Mouse (Mus musculus) intestine, postnatal 0 days (tissue): ENCODE data around the gene Afap1l2. TPM values are rescaled to one million over a fixed set of nuclear protein-coding genes. Genes with fewer than 3 reads are reported as not detected.

ENCODE experiments used
- ATAC-seq: fragments of 200-750 bp; cut with Nextera tagmentation; 2 replicates; pipeline ENCODE4 v1.8.0; 2017; ENCODE audit warnings: mild to moderate bottlenecking, moderate TSS enrichment, moderate library complexity
- H3K27ac ChIP-seq: fragments of 300-500 bp; sonication (generic); 2 replicates; pipeline ENCODE4 v1.5.1; 2014; ENCODE audit warnings: mild to moderate bottlenecking, low read depth, low read length, moderate library complexity
- H3K27me3 ChIP-seq: fragments of 300-500 bp; sonication (generic); replicated peaks from 2 replicates; pipeline ENCODE4 v1.6.1; 2014; ENCODE audit warnings: low read length, mixed read lengths; ENCODE audit not compliant: control insufficient read depth, insufficient read depth
- H3K36me3 ChIP-seq: fragments of 300-500 bp; sonication (generic); 2 replicates; pipeline ENCODE4 v1.6.1; 2014; ENCODE audit warnings: mild to moderate bottlenecking, moderate library complexity; ENCODE audit not compliant: control insufficient read depth, insufficient read depth
- H3K4me1 ChIP-seq: fragments of 300-500 bp; sonication (generic); replicated peaks from 2 replicates; pipeline ENCODE4 v1.6.1; 2014; ENCODE audit warnings: antibody characterized with exemption, low read length, mixed read lengths; ENCODE audit not compliant: control insufficient read depth, insufficient read depth
- H3K4me2 ChIP-seq: fragments of 300-500 bp; sonication (generic); replicated peaks from 2 replicates; pipeline ENCODE4 v1.6.1; 2014; ENCODE audit warnings: low read depth, mild to moderate bottlenecking, moderate library complexity
- H3K4me3 ChIP-seq: fragments of 300-500 bp; sonication (generic); 2 replicates; pipeline ENCODE4 v1.5.1; 2014; ENCODE audit warnings: low read depth, low read length
- H3K9ac ChIP-seq: fragments of 300-500 bp; sonication (generic); 2 replicates; pipeline ENCODE4 v1.6.1; 2014; ENCODE audit warnings: mild to moderate bottlenecking, low read depth, low read length
- H3K9me3 ChIP-seq: fragments of 300-500 bp; sonication (generic); 2 replicates; pipeline ENCODE4 v1.6.1; 2016; ENCODE audit warnings: mixed run types; ENCODE audit not compliant: control insufficient read depth
- CTCF ChIP-seq: sonication (generic); IDR thresholded peaks from 2 replicates; pipeline ENCODE4 v1.5.1; 2016; ENCODE audit warnings: low read depth, mild to moderate bottlenecking, control low read depth, antibody characterized with exemption, moderate library complexity
- WGBS: fragments of 180-500 bp; shearing (Covaris S2); extraction: QIAGEN DNeasy Blood & Tissue Kit; methylation state at CpG from one replicate; pipeline ENCODE4 v1.1.7; 2014; 5-methylcytosine and 5-hydroxymethylcytosine counted together
- polyA plus RNA-seq: library from polyadenylated mRNA; unstranded; fragments of >200 nt; fragmentation: Nextera tagmentation; extraction: Ambion mirVana; gene quantifications from 2 replicates; pipeline ENCODE4 v1.2.1, GENCODE M21; 2015

Gene Afap1l2
- polyA plus RNA-seq, 1 experiment from 2014 or later = 7.1 TPM

GRCm38 (mm10) chr19:57049592-57050090 lies 41.6 kb upstream of the Afap1l2 start:
- no peak for ATAC-seq
- Histone ChIP-seq H3K4me3 (no peak overlapping the region), H3K36me3 (peaks cover 7% of the 10 kb centered on the region; the same call in 1 of the 2 replicates), H3K9ac (no peak overlapping the region), H3K9me3 (no peaks in the 10 kb centered on the region), H3K27me3 (no peaks in the 10 kb centered on the region), H3K4me1 (no peaks in the 10 kb centered on the region), H3K27ac (no peak overlapping the region), H3K4me2 (no peak overlapping the region)
- 79% methylated on average over 16 of the region's 16 CpGs for WGBS
- no peak for TF ChIP-seq CTCF

GRCm38 (mm10) chr19:57047671-57048320 lies 39.8 kb upstream of the Afap1l2 start:
- H3K9me3 ChIP-seq = no peaks in the 10 kb centered on the region
- peaks cover 19% of the 10 kb centered on the region for H3K36me3 ChIP-seq
- no peak for ATAC-seq
- H3K4me3 ChIP-seq = no peak overlapping the region
- no peak overlapping the region for H3K9ac ChIP-seq
- no peak for TF ChIP-seq CTCF
- H3K27me3 ChIP-seq = no peaks in the 10 kb centered on the region
- no peak overlapping the region for H3K27ac ChIP-seq
- no peaks in the 10 kb centered on the region for H3K4me1 ChIP-seq
- H3K4me2 ChIP-seq = no peak overlapping the region
- 76% methylated on average over 9 of the region's 9 CpGs for WGBS

GRCm38 (mm10) chr19:57039258-57039657 lies 31.2 kb upstream of the Afap1l2 start:
- ATAC-seq = no peak

GRCm38 (mm10) chr19:57036860-57037259 lies 28.8 kb upstream of the Afap1l2 start:
- Histone ChIP-seq H3K27me3 (no peaks in the 10 kb centered on the region), H3K4me2 (no peak overlapping the region), H3K4me3 (no peak overlapping the region), H3K4me1 (no peaks in the 10 kb centered on the region), H3K36me3 (peaks cover 39% of the 10 kb centered on the region), H3K9ac (no peak overlapping the region), H3K27ac (no peak overlapping the region), H3K9me3 (no peaks in the 10 kb centered on the region)
- WGBS = 93% methylated on average over 15 of the region's 15 CpGs
- no peak for ATAC-seq
- TF ChIP-seq CTCF = no peak

More at GRCm38 (mm10) chr19:57039258-57039657, 31.2 kb upstream of the Afap1l2 start:
- Histone ChIP-seq H3K27me3 (no peaks in the 10 kb centered on the region), H3K4me3 (no peak overlapping the region), H3K4me2 (no peak overlapping the region), H3K27ac (no peak overlapping the region), H3K4me1 (no peaks in the 10 kb centered on the region), H3K36me3 (peaks cover 55% of the 10 kb centered on the region), H3K9me3 (no peaks in the 10 kb centered on the region), H3K9ac (no peak overlapping the region)
- WGBS = 64% methylated on average over 6 of the region's 6 CpGs
- TF ChIP-seq CTCF = peak; percentile 74

GRCm38 (mm10) chr19:57031582-57031981 lies 23.6 kb upstream of the Afap1l2 start:
- no peaks in the 10 kb centered on the region for H3K4me1 ChIP-seq
- no peak overlapping the region for H3K4me2 ChIP-seq
- no peak overlapping the region for H3K27ac ChIP-seq
- H3K4me3 ChIP-seq = no peak overlapping the region
- H3K9me3 ChIP-seq = no peaks in the 10 kb centered on the region
- no peak overlapping the region for H3K9ac ChIP-seq
- peak; percentile 88 for TF ChIP-seq CTCF
- 69% methylated on average over 4 of the region's 4 CpGs for WGBS
- H3K36me3 ChIP-seq = peaks cover 13% of the 10 kb centered on the region
- ATAC-seq = peak; percentile 19; the same call in 1 of the 2 replicates
- no peaks in the 10 kb centered on the region for H3K27me3 ChIP-seq

- H3K36me3 ChIP-seq = no peaks in the 10 kb centered on the region
- H3K9me3 ChIP-seq = no peaks in the 10 kb centered on the region
- no peak for TF ChIP-seq CTCF
- H3K27me3 ChIP-seq = no peaks in the 10 kb centered on the region
- no peak for ATAC-seq
- WGBS = 90% methylated on average over 6 of the region's 6 CpGs
- H3K4me3 ChIP-seq = no peak overlapping the region
- H3K4me1 ChIP-seq = no peaks in the 10 kb centered on the region
- H3K9ac ChIP-seq = no peak overlapping the region
- no peak overlapping the region for H3K4me2 ChIP-seq
- no peak overlapping the region for H3K27ac ChIP-seq
Measured at GRCm38 (mm10) chr19:57029461-57029860, 21.4 kb upstream of the Afap1l2 start.
